Mouse (Mus musculus) liver, embryonic 14.5 days (tissue): ENCODE measurements at regions not wholly inside any gene's neighbourhood (a gene's known extent, or its start where the extent isn't known, plus 50 kb on each side); places are given as distances from the start of the nearest gene placed in this dataset.

Experiments used
- CTCF ChIP-seq: IDR thresholded peaks from 2 replicates; pipeline ENCODE4 v1.5.1; 2016; ENCODE audit warnings: antibody characterized with exemption, low read depth, control low read depth
- EP300 ChIP-seq: IDR thresholded peaks from 2 replicates; pipeline ENCODE4 v1.6.1; 2016; ENCODE audit warnings: antibody characterized with exemption, low read depth

DNA sequence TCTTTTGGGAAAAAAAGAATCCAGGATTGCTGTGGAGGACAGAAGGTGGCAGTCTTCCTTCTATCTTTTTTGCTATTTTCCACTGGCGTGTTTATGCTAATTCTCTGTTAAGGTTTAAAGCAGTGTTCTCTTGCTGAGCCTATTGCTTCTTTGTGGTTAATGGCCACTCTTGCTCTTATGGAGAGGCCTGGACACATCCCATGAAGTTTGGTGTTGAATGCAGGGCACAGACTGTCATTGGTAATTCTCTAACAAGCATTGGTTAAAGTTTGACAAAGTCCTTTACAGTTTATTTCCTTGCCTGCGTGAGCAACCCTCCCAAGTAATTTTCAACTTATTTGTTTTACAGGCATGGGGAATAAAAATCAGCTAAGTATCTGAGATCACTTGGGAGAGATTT is 165.1 kb upstream of the Pdcd1 start:
- TF ChIP-seq EP300 (no peak), CTCF (no peak)
